Comparison of ENCODE assay signal across 8 mouse cellular contexts in genomic region chr14:25527321-25527720, GRCm38 (mm10).
A peak's percentile ranks its signal among the peaks of the same experiment; 100 is the strongest.
DNase-seq lines count a peak whose midpoint lies in the region; ATAC-seq and TF ChIP-seq lines count a peak whose summit lies in the region.
"Had no signal": no experiment of that assay in that cellular context is flagged by ENCODE, and none has a peak within 500 bp of the region (broad histone marks: within the 10 kb centered on the region; RNA-seq: fewer than 3 reads in every experiment).

No protein-coding gene starts in this region.

- DNase-seq in liver, adult 2 months (ENCODE audit: extremely low read depth, low read depth, low spot score) = peak; percentile 90
- DNase-seq in liver = no peak
- peak; percentile 78 to 81 for DNase-seq in adrenal gland, postnatal 36 days
- DNase-seq in spleen, postnatal 4 days (ENCODE audit: low spot score in 2 of 2) = no peak
- no peak for DNase-seq in thymus, postnatal 0 days (ENCODE audit: low spot score)

- peak overlapping the region; percentile 69 for H3K27ac ChIP-seq in liver, adult 2 months (replicated peaks; ENCODE audit: insufficient read depth, low read depth, low read length)

- TF ChIP-seq CTCF in liver, adult 2 months (IDR thresholded peaks at IDR 0.05; ENCODE audit: low read depth, low read length) = no peak

- no peaks in the 10 kb centered on the region for H3K27me3 ChIP-seq in liver, adult 2 months (ENCODE audit: control insufficient read depth, insufficient read depth, low read length)

- no peak for TF ChIP-seq POLR2A in liver, adult 2 months (IDR thresholded peaks at IDR 0.05; ENCODE audit: extremely low read depth, insufficient read depth, low read length)

- 20% methylated on average over 2 of the region's 2 CpGs for WGBS in liver, adult 2 months

- H3K9ac ChIP-seq in liver, adult 2 months (ENCODE audit: low read depth, low read length) = 0 out of 2 replicates have a peak overlapping the region, but pooled peaks have one; percentile 10
- H3K9ac ChIP-seq: liver, embryonic 14.5 days had no signal

- H3K4me3 ChIP-seq in liver, adult 2 months (ENCODE audit: insufficient read depth, low read depth, low read length) = no peak overlapping the region

- peaks cover 13% of the 10 kb centered on the region for H3K79me2 ChIP-seq in liver, adult 2 months (ENCODE audit: control insufficient read depth, insufficient read depth, low read length)

- peak; percentile 97 for ATAC-seq in inflammation-experienced regulatory T-cells, adult 6 months
- peak; percentile 78 for ATAC-seq in megakaryocyte, adult 5-6 weeks (ENCODE audit: poor library complexity, severe bottlenecking)

- H3K4me1 ChIP-seq in liver, adult 2 months (ENCODE audit: control insufficient read depth, insufficient read depth, low read length) = peaks cover 46% of the 10 kb centered on the region

- no peaks in the 10 kb centered on the region for H3K36me3 ChIP-seq in liver, adult 2 months (ENCODE audit: control insufficient read depth, insufficient read depth, low read length)

Comparison
In these comparisons a context has a peak if more than half of its experiments do, and no peak if none do; other contexts are left out.
1. DNase-seq: peak in liver, adult 2 months (single experiment) and adrenal gland, postnatal 36 days (2 of 2); none in liver (single experiment), spleen, postnatal 4 days (0 of 2) and thymus, postnatal 0 days (single experiment).